Mouse (Mus musculus): ENCODE measurements at regions not wholly inside any gene's neighbourhood (a gene's known extent, or its start where the extent isn't known, plus 50 kb on each side); places are given as distances from the start of the nearest gene placed in this dataset.

- no peak for TF ChIP-seq GATA1 (IDR thresholded peaks at IDR 0.05; ENCODE audit: borderline replicate concordance, low read length)
- TF ChIP-seq FLI1 (IDR thresholded peaks at IDR 0.05; ENCODE audit: low read length) = no peak
Observed at GRCm38 (mm10) chr4:93486455-93486854, 151.1 kb upstream of the Tusc1 start.
